9 mouse cellular contexts compared by ENCODE assay signal in the genomic region with DNA sequence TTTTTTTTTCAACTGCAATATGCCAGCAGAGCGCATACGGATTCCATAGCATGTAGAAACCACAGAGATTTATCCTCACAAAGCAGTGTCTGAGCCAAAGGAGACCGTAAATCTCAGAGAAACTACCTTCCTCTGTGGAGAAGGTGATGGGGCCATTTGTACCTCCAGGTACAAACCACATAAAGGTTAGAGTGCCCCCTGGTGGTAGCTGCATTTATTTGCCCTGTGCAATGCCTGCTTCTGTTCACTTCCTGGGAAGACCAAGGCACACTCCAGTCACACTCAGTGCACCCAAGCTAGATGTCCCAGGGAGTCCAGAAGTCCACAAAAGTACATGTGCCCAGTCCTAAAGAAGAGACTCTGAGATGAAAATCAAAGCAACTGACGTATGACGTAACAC.
A peak's percentile ranks its signal among the peaks of the same experiment; 100 is the strongest.
DNase-seq lines count a peak whose midpoint lies in the region; ATAC-seq and TF ChIP-seq lines count a peak whose summit lies in the region.
"Had no signal": no experiment of that assay in that cellular context is flagged by ENCODE, and none has a peak within 500 bp of the region (broad histone marks: within the 10 kb centered on the region; RNA-seq: fewer than 3 reads in every experiment).

No protein-coding gene starts in this region.

- H3K27me3 ChIP-seq in heart, postnatal 0 days (ENCODE audit: control insufficient read depth, insufficient read depth, low read length), result no peaks in the 10 kb centered on the region
- H3K27me3 ChIP-seq: liver, embryonic 15.5 days had no signal

- DNase-seq in cerebellum, adult 11 months, result peak; percentile 12
- DNase-seq in NIH3T3 (ENCODE audit: low read depth), result peak; percentile 62
- DNase-seq in cerebellum, postnatal 25 days, result peak; percentile 25 to 65
- DNase-seq in heart, postnatal 0 days (ENCODE audit: low spot score), result no peak
- DNase-seq in layer of hippocampus, postnatal 14 days (ENCODE audit: low spot score in 2 of 2), result peak; percentile 55 to 76
- DNase-seq in testis, postnatal 14 days (ENCODE audit: low spot score), result peak; percentile 17

- no peak overlapping the region for H3K4me2 ChIP-seq in heart, postnatal 0 days (ENCODE audit: low read depth, low read length)
- H3K4me2 ChIP-seq: liver, embryonic 15.5 days had no signal

- no peak overlapping the region for H3K9ac ChIP-seq in heart, postnatal 0 days (replicated peaks; ENCODE audit: low read depth, low read length)
- H3K9ac ChIP-seq: liver, embryonic 15.5 days had no signal

- TF ChIP-seq EP300 in heart, postnatal 0 days (IDR thresholded peaks at IDR 0.05; ENCODE audit: low read depth), result no peak

- 0 out of 2 replicates have a peak, but pooled peaks cover 7% of the 10 kb centered on the region for H3K4me1 ChIP-seq in heart, postnatal 0 days (ENCODE audit: control insufficient read depth, insufficient read depth)
- H3K4me1 ChIP-seq: liver, embryonic 15.5 days had no signal

- no peak for ATAC-seq in cerebellum, adult (ENCODE audit: insufficient number of reproducible peaks, low FRiP score, low TSS enrichment)
- no peak for ATAC-seq in heart, postnatal 0 days (ENCODE audit: insufficient read depth, low read depth)
- ATAC-seq in megakaryocyte, adult 5-6 weeks (ENCODE audit: poor library complexity, severe bottlenecking), result peak; percentile 54; the same call in 1 of the 2 replicates

- no peak overlapping the region for H3K27ac ChIP-seq in heart, postnatal 0 days (ENCODE audit: low read depth)
- H3K27ac ChIP-seq: liver, embryonic 15.5 days had no signal

- H3K36me3 ChIP-seq in heart, postnatal 0 days (replicated peaks; ENCODE audit: control insufficient read depth, insufficient read depth, low read length), result no peaks in the 10 kb centered on the region
- H3K36me3 ChIP-seq: liver, embryonic 15.5 days had no signal

- H3K4me3 ChIP-seq in heart, postnatal 0 days (ENCODE audit: low read depth, low read length), result no peak overlapping the region
- H3K4me3 ChIP-seq: liver, embryonic 15.5 days had no signal

- peak; percentile 71 for TF ChIP-seq CTCF in heart, postnatal 0 days (IDR thresholded peaks at IDR 0.05; ENCODE audit: low read depth)

- no peaks in the 10 kb centered on the region for H3K9me3 ChIP-seq in heart, postnatal 0 days (replicated peaks; ENCODE audit: control insufficient read depth, low read length)
- H3K9me3 ChIP-seq: liver, embryonic 15.5 days had no signal

- 88% methylated on average over 5 of the region's 5 CpGs for WGBS in heart, postnatal 0 days
